Mouse (Mus musculus) megakaryocyte progenitor cell, adult 5-6 weeks (primary cell): Measurements from ENCODE around the gene Stfa2l1. TPM values are rescaled to one million over a fixed set of nuclear protein-coding genes. Genes with fewer than 3 reads are reported as not detected.
"Not testable (repeated sequence)": the region's sequence is repeated elsewhere in the genome, so short reads cannot be mapped to it uniquely, and the experiment has no call there.

ENCODE experiments used
- ATAC-seq: replicated peaks from 2 replicates; pipeline ENCODE4 v1.8.0; 2016; ENCODE audit warnings: mild to moderate bottlenecking, moderate TSS enrichment, inconsistent platforms; ENCODE audit not compliant: poor library complexity
- total RNA-seq, 2 experiments: library from RNA; stranded (forward) in 1 of 2; stranded (reverse) in 1 of 2; fragments of 157-497, 149-512 nt in 1 of 2; fragments of 200-1000 nt in 1 of 2; gene quantifications; 2 replicates each; pipeline versions ENCODE4 v1.2.3 to v1.2.4; 2015 to 2017

Gene Stfa2l1
- total RNA-seq (2015) (9.0 and 9.8 TPM in 2 replicates), total RNA-seq (2017) (2.3 TPM in 1 of 2 replicates, not detected in the other)

GRCm38 (mm10) chr16:36156402-36156975 lies at the start of gene Stfa2l1:
Gene Stfa2l1 (plus strand): TSS chr16:36156811.
- no peak for ATAC-seq

GRCm38 (mm10) chr16:36111486-36111885 lies 45.1 kb upstream of the Stfa2l1 start:
- not testable (repeated sequence) for ATAC-seq

- ATAC-seq: not testable (repeated sequence)
Observed at GRCm38 (mm10) chr16:36115751-36116150, 40.9 kb upstream of the Stfa2l1 start.

GRCm38 (mm10) chr16:36128092-36128491 lies 28.5 kb upstream of the Stfa2l1 start:
- ATAC-seq: no peak

- no peak for ATAC-seq
Observed at GRCm38 (mm10) chr16:36131141-36131540, 25.5 kb upstream of the Stfa2l1 start, which contains the start of gene Csta1. Gene Csta1 (minus strand): TSS chr16:36131241.

GRCm38 (mm10) chr16:36138201-36138600 lies 18.4 kb upstream of the Stfa2l1 start:
- ATAC-seq: no peak

GRCm38 (mm10) chr16:36167841-36168240 lies 11.2 kb downstream of the Stfa2l1 start:
- not testable (repeated sequence) for ATAC-seq

- no peak for ATAC-seq
Observed at GRCm38 (mm10) chr16:36176108-36176507, 19.5 kb downstream of the Stfa2l1 start.

- ATAC-seq: no peak
Observed at GRCm38 (mm10) chr16:36179910-36180309, 23.3 kb downstream of the Stfa2l1 start.

GRCm38 (mm10) chr16:36183912-36184311 lies 27.3 kb downstream of the Stfa2l1 start, which contains the start of gene Gm5483:
Gene Gm5483 (plus strand): TSS chr16:36184212.
- ATAC-seq: not testable (repeated sequence)

- ATAC-seq: no peak
Observed at GRCm38 (mm10) chr16:36199226-36199625, 42.6 kb downstream of the Stfa2l1 start.

GRCm38 (mm10) chr16:36203846-36204245 lies 47.2 kb downstream of the Stfa2l1 start:
- ATAC-seq: no peak

- ATAC-seq: not testable (repeated sequence)
Observed at GRCm38 (mm10) chr16:36205684-36206083, 49.1 kb downstream of the Stfa2l1 start.

GRCm38 (mm10) chr16:36209967-36210453 lies 53.4 kb downstream of the Stfa2l1 start, which contains the start of gene Gm5416:
Gene Gm5416 (plus strand): TSS chr16:36210403.
- ATAC-seq: no peak

Other genes with a start within 250 kb of the Stfa2l1 start
- 15.7 and 18.2 TPM in 2 replicates for gene Parp9, start 218.3 kb upstream of the Stfa2l1 start, total RNA-seq (2015)
- 21.7 and 27.3 TPM in 2 replicates for gene Parp9, start 218.3 kb upstream of the Stfa2l1 start, total RNA-seq (2017)
- gene Dtx3l, start 217.7 kb upstream of the Stfa2l1 start, total RNA-seq (2015): 21.8 and 27.1 TPM in 2 replicates
- gene Dtx3l, start 217.7 kb upstream of the Stfa2l1 start, total RNA-seq (2017): 38.2 and 40.0 TPM in 2 replicates
- gene Kpna1, start 178.1 kb upstream of the Stfa2l1 start, total RNA-seq (2015): 48.2 and 52.7 TPM in 2 replicates
- 37.0 and 38.5 TPM in 2 replicates for gene Kpna1, start 178.1 kb upstream of the Stfa2l1 start, total RNA-seq (2017)
- gene Wdr5b, start 115.6 kb upstream of the Stfa2l1 start, total RNA-seq (2015): 5.8 and 8.6 TPM in 2 replicates
- gene Wdr5b, start 115.6 kb upstream of the Stfa2l1 start, total RNA-seq (2017): 8.5 and 8.6 TPM in 2 replicates
- gene Fam162a, start 85.2 kb upstream of the Stfa2l1 start, total RNA-seq (2015): 128 and 151 TPM in 2 replicates
- gene Fam162a, start 85.2 kb upstream of the Stfa2l1 start, total RNA-seq (2017): 91.9 and 120 TPM in 2 replicates
- 70.0 and 90.8 TPM in 2 replicates for gene Ccdc58, start 85.1 kb upstream of the Stfa2l1 start, total RNA-seq (2015)
- gene Ccdc58, start 85.1 kb upstream of the Stfa2l1 start, total RNA-seq (2017): 57.8 and 82.1 TPM in 2 replicates
- not detected in 2 replicates for gene Csta1, start 25.6 kb upstream of the Stfa2l1 start, total RNA-seq (2015)
- 0.42 TPM in 1 of 2 replicates, not detected in the other for gene Csta1, start 25.6 kb upstream of the Stfa2l1 start, total RNA-seq (2017)
- 1.1 and 2.9 TPM in 2 replicates for gene Gm5483, start 27.4 kb downstream of the Stfa2l1 start, total RNA-seq (2015)
- 4.8 and 6.0 TPM in 2 replicates for gene Gm5483, start 27.4 kb downstream of the Stfa2l1 start, total RNA-seq (2017)
- not detected in 2 replicates for gene Gm5416, start 53.6 kb downstream of the Stfa2l1 start, total RNA-seq (2015)
- not detected in 2 replicates for gene Gm5416, start 53.6 kb downstream of the Stfa2l1 start, total RNA-seq (2017)
- not detected in 2 replicates for gene 2010005H15Rik, start 64.7 kb downstream of the Stfa2l1 start, total RNA-seq (2015)
- not detected in 2 replicates for gene 2010005H15Rik, start 64.7 kb downstream of the Stfa2l1 start, total RNA-seq (2017)
- 1.1 TPM in 1 of 2 replicates, not detected in the other for gene Stfa1, start 120.1 kb downstream of the Stfa2l1 start, total RNA-seq (2015)
- gene Stfa1, start 120.1 kb downstream of the Stfa2l1 start, total RNA-seq (2017): 0.84 TPM in 1 of 2 replicates, not detected in the other
- gene BC117090, start 177.5 kb downstream of the Stfa2l1 start, total RNA-seq (2015): not detected in 2 replicates
- not detected in 2 replicates for gene BC117090, start 177.5 kb downstream of the Stfa2l1 start, total RNA-seq (2017)
- not detected in 2 replicates for gene BC100530, start 210.9 kb downstream of the Stfa2l1 start, total RNA-seq (2015)
- gene BC100530, start 210.9 kb downstream of the Stfa2l1 start, total RNA-seq (2017): 1.4 TPM in 1 of 2 replicates, not detected in the other